Mouse (Mus musculus): ENCODE measurements at regions not wholly inside any gene's neighbourhood (a gene's known extent, or its start where the extent isn't known, plus 50 kb on each side); places are given as distances from the start of the nearest gene placed in this dataset.
A peak's percentile ranks its signal among the peaks of the same experiment; 100 is the strongest.

DNA sequence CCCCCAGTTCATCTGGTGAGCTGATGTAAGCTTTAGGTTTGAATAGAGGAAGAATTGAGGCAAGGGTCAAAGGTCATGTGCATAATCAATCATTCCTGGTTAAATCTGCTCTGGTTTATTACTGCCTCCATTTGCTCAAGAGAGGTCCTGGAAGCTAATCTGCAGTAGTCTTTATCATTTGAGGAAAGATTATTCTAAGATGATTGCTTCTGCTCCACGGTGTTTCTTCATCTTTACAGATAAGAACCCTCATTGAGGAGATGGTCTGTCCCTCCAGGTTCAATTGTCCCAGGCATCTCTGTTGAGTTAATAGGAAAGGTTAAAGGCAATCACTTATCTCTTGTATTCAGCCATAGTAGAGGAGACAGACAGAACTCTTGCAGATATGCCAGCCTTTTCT is 3557.5 kb upstream of the Gm6569 start:
- no peak for DNase-seq (ENCODE audit: low read depth, low spot score)

DNA sequence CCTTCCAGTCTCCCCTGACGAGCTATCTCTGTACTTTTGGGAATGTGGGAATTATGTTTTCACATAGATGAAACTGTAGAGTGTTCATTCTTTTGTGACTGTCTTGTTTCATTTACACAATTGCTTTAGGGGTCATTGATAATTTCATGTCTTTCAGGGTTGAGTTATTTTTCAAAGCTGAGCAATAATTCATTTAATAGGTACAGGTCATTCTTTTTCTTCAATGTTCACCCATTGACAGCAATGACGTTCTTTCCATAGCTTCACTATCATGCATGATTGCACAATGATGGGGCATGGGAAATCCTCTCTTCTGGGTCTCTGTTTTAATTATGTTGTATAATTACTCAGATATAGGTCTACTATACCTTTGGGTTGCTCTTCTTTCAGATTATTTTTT is 3512.6 kb upstream of the Gm6569 start:
- no peak for DNase-seq (ENCODE audit: low read depth, low spot score)

DNA sequence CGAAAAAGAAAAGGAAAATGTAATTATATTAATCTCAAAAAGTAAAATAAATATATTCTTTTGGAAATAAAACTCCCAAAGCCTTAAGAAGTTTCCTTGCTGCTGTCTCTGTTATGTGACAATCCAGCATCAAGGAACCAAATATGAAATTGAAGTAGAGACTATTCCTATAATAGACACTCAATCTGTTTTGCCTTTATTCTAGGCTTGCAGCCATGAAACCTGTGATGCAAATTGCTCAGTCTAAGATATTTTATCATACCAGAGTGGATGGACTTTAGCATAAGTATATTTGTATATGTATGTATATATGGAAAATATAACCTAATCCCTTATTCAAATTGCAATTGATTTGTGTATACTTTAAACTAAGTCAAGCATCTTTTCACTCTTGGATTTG is 3495.1 kb upstream of the Gm6569 start:
- DNase-seq (ENCODE audit: low read depth, low spot score): no peak

DNA sequence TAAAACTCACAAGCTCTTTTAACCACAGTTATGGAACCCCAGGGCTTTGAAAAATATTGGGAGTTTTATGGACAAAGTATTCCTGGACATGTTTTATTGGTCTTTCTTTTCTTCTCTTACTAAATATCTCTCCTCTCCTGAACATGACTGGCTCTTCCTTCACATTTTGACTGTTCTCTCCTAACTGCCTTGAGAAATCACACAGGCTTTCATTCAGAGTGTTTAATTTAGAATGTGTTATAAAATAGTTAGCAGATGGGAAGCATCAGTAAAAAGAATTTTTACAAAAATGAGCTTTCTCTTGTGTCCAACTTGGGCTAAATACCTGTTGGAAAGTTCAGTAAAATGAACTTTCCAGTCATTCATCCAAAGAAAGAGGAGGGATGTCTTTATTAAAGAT is 3493.0 kb upstream of the Gm6569 start:
- no peak for DNase-seq (ENCODE audit: low read depth, low spot score)

DNA sequence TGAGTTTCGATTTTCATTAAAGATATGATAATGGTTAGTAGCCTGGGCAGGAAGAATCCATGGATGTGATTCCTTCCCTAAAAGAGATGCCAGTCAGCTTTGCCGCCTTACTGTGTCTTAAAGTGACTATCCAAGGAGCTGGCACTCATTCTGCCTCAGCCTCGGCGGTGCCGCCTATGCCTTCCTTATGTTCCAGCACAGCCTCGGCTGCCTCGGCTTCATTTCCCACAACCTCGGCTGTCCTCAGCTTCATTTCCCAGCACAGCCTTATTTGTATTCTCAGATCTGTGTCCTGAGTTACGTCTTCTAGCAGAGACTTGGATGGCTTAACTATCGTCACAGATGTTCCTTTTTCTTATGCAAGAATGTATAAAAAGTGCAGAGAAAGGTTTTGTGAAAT is 3476.4 kb upstream of the Gm6569 start:
- peak; percentile 39 for DNase-seq (ENCODE audit: low read depth, low spot score)

DNA sequence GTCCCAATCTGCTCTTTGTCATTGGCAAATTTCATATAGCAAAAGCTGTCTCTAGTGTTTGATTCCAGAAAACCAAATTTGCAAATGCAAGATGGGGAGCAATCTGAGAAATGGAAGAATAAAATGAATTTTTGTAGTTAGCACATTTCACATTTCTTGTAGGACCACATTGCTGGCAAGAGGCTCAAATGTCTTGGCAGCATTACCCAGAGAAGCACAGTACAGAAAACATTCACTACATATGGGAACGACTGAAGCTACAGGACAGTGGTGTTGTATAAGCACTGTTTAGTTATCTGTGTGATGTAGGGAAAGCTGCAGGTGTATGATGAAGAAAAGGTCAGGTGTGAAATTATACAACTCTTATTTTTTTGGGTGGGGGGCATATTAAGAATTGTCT is 3449.7 kb upstream of the Gm6569 start:
- DNase-seq (ENCODE audit: low read depth, low spot score): peak; percentile 10

DNA sequence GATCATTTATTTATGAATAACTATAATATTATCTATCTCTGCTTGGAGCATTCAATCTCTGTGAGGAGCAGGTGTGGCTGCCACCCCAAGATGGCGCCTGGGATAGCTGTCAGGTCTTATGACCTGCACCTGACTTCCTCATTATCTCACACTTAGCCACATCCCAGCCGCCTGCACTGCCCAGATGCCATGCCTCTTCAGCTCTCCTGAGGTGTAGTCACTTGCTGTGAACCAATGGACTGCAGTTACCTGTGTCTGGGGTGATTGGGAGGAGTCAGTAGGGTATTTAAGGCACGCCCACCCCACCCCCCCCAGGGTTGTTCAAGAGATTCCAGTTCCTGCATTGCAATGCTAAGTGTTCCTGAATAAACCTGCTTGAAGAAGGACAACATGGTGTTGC is 3418.1 kb upstream of the Gm6569 start:
- no peak for DNase-seq (ENCODE audit: low read depth, low spot score)

DNA sequence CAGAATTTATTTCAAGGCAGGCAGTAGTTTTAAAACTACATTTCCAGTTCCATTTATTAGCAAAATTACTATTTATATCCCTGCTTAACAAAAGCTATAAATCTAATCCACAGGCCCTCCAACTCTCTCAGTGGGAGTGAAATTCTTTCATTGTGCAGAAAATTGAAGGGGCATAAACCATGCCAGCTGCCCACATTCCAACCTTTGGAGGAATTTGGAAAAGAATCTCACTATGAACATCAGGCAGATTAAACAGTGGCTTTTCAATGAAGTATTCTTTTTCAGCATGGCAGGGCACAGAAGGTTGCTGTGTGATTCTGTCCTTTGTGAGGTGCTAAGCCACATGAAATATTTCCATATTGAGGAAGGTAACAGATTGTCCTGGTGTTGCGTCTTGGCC is 3408.8 kb upstream of the Gm6569 start:
- no peak for DNase-seq (ENCODE audit: low read depth, low spot score)
